Mouse (Mus musculus) myocyte (in vitro differentiated cells): ENCODE measurements around the gene Lat.

Experiments
- CEBPB ChIP-seq: IDR thresholded peaks from 2 replicates; pipeline ENCODE4 v1.6.1; 2011; ENCODE audit warnings: mild to moderate bottlenecking, moderate library complexity; ENCODE audit not compliant: poor library complexity, insufficient read depth, severe bottlenecking
- E2F4 ChIP-seq: IDR thresholded peaks from one replicate; pipeline ENCODE4 v1.6.1; 2011; ENCODE audit warnings: mild to moderate bottlenecking, control low read depth, moderate library complexity; ENCODE audit not compliant: insufficient read depth
- MAX ChIP-seq: IDR thresholded peaks from one replicate; pipeline ENCODE4 v1.6.1; 2011; ENCODE audit warnings: low read depth, mild to moderate bottlenecking, control low read depth
- MYOD1 ChIP-seq, 3 experiments: IDR thresholded peaks; one replicate each; pipeline ENCODE4 v1.6.1; 2011; ENCODE audit warnings: control low read depth in 2 of 3, low read depth in 2 of 3, mild to moderate bottlenecking in 2 of 3, moderate library complexity in 1 of 3; ENCODE audit not compliant: insufficient read length in 2 of 3, control insufficient read depth in 1 of 3
- MYOG ChIP-seq, 3 experiments: IDR thresholded peaks; one replicate each; pipeline ENCODE4 v1.6.1; 2011; ENCODE audit warnings: control low read depth in 2 of 3, low read depth in 2 of 3, mild to moderate bottlenecking in 2 of 3; ENCODE audit not compliant: insufficient read length in 2 of 3, control insufficient read depth in 1 of 3, insufficient read depth in 1 of 3
- POLR2A ChIP-seq: IDR thresholded peaks from one replicate; pipeline ENCODE4 v1.6.1; 2011; ENCODE audit warnings: low read depth, mild to moderate bottlenecking, control low read depth, moderate library complexity; ENCODE audit not compliant: insufficient read length
- POLR2AphosphoS2 ChIP-seq: IDR thresholded peaks from one replicate; pipeline ENCODE4 v1.6.1; 2011; ENCODE audit warnings: low read depth, control low read depth; ENCODE audit not compliant: insufficient read length
- SRF ChIP-seq: IDR thresholded peaks from one replicate; pipeline ENCODE4 v1.6.1; 2011; ENCODE audit warnings: low read depth; ENCODE audit not compliant: control insufficient read depth, insufficient read length
- TCF12 ChIP-seq: IDR thresholded peaks from one replicate; pipeline ENCODE4 v1.6.1; 2011; ENCODE audit warnings: mild to moderate bottlenecking, control low read depth; ENCODE audit not compliant: poor library complexity, insufficient read depth, severe bottlenecking
- TCF3 ChIP-seq: IDR thresholded peaks from one replicate; pipeline ENCODE4 v1.6.1; 2011; ENCODE audit warnings: low read depth, control low read depth; ENCODE audit not compliant: insufficient read length
- USF1 ChIP-seq: IDR thresholded peaks from one replicate; pipeline ENCODE4 v1.6.1; 2011; ENCODE audit warnings: low read depth, mild to moderate bottlenecking, control low read depth, moderate library complexity

DNA sequence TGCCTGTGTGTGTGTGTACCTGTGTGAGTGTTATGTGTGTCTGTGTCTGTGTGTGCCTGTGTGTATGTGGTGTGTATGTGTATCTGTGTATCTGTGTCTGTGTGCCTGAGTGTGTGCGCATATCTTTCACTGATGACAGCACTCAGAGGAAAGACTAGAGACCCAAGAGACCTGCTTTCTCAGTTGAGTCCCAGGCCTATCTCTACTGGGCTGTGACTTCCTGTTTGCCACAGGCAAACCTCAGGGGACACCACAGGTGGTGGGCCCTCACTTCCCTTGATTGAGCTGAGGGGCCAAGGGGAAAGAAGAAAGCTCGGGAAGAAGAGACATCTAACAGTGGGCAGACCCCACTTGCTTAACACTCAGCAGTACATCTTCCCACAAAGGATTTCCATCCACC, 47.2 kb upstream of the Lat start:
- TF ChIP-seq POLR2A (no peak), POLR2AphosphoS2 (no peak), E2F4 (no peak), USF1 (no peak), TCF3 (no peak), MYOG (IDR thresholded peaks at IDR 0.05; ENCODE audit: control insufficient read depth in 1 of 3, insufficient read depth in 1 of 3, insufficient read length in 2 of 3, low read depth in 2 of 3) (no peak), TCF12 (no peak), SRF (no peak), MYOD1 (IDR thresholded peaks at IDR 0.05; ENCODE audit: control insufficient read depth in 1 of 3, insufficient read length in 2 of 3, low read depth in 2 of 3) (no peak), MAX (no peak), CEBPB (no peak)
